Mouse (Mus musculus) ovary, postnatal 14 days (tissue): ENCODE data around the gene Celf2.

Source experiments
- DNase-seq: peaks from one replicate; pipeline ENCODE4 v3.0.0; 2022; ENCODE audit warnings: low spot score

The Celf2 gene

GRCm38 (mm10) chr2:7022184-7022583 lies 487.2 kb downstream of the Celf2 start:
- no peak for DNase-seq

GRCm38 (mm10) chr2:7017384-7018113 lies 491.8 kb downstream of the Celf2 start:
- no peak for DNase-seq

GRCm38 (mm10) chr2:7013126-7013525 lies 496.2 kb downstream of the Celf2 start:
- DNase-seq, result no peak

GRCm38 (mm10) chr2:7006816-7007215 lies 502.5 kb downstream of the Celf2 start:
- no peak for DNase-seq

GRCm38 (mm10) chr2:7001967-7002366 lies 507.4 kb downstream of the Celf2 start:
- DNase-seq, result no peak

- DNase-seq, result no peak
Observed at GRCm38 (mm10) chr2:6991010-6991421, 518.3 kb downstream of the Celf2 start.

GRCm38 (mm10) chr2:6985706-6986105 lies 523.7 kb downstream of the Celf2 start:
- no peak for DNase-seq

- DNase-seq, result no peak
Observed at GRCm38 (mm10) chr2:6983902-6984301, 525.5 kb downstream of the Celf2 start.

- DNase-seq, result no peak
Observed at GRCm38 (mm10) chr2:6976300-6976699, 533.1 kb downstream of the Celf2 start.

- no peak for DNase-seq
Observed at GRCm38 (mm10) chr2:6969228-6969627, 540.1 kb downstream of the Celf2 start.

- no peak for DNase-seq
Observed at GRCm38 (mm10) chr2:6965243-6965642, 544.1 kb downstream of the Celf2 start.

- no peak for DNase-seq
Observed at GRCm38 (mm10) chr2:6950702-6951101, 558.7 kb downstream of the Celf2 start.

- DNase-seq, result no peak
Observed at GRCm38 (mm10) chr2:6945638-6946415, 563.5 kb downstream of the Celf2 start.

GRCm38 (mm10) chr2:6943651-6944050 lies 565.7 kb downstream of the Celf2 start:
- no peak for DNase-seq

- no peak for DNase-seq
Observed at GRCm38 (mm10) chr2:6942635-6943390, 566.5 kb downstream of the Celf2 start.

GRCm38 (mm10) chr2:6939143-6939542 lies 570.2 kb downstream of the Celf2 start:
- DNase-seq, result no peak

GRCm38 (mm10) chr2:6933130-6933529 lies 576.2 kb downstream of the Celf2 start:
- DNase-seq, result no peak

- no peak for DNase-seq
Observed at GRCm38 (mm10) chr2:6927693-6928360, 581.5 kb downstream of the Celf2 start.

- DNase-seq, result no peak
Observed at GRCm38 (mm10) chr2:6925505-6925904, 583.9 kb downstream of the Celf2 start.

GRCm38 (mm10) chr2:6923738-6924474 lies 585.5 kb downstream of the Celf2 start:
- DNase-seq, result no peak

GRCm38 (mm10) chr2:6915386-6915785 lies 594.0 kb downstream of the Celf2 start:
- no peak for DNase-seq
